Mouse (Mus musculus) forebrain, embryonic 16.5 days (tissue): ENCODE data around the gene Lingo3. TPM values are rescaled to one million over a fixed set of nuclear protein-coding genes. Genes with fewer than 3 reads are reported as not detected.
"Not testable (repeated sequence)": the region's sequence is repeated elsewhere in the genome, so short reads cannot be mapped to it uniquely, and the experiment has no call there.

Experiments used
- ATAC-seq: fragments of 200-750 bp; cut with Nextera tagmentation; 2 replicates; pipeline ENCODE4 v1.8.0; 2017; ENCODE audit warnings: mild to moderate bottlenecking, moderate library complexity
- H3K27ac ChIP-seq: fragments of 300-500 bp; sonication (generic); 2 replicates; pipeline ENCODE4 v1.5.1; 2014; ENCODE audit warnings: low read length, control low read depth
- H3K27me3 ChIP-seq: fragments of 300-500 bp; sonication (generic); replicated peaks from 2 replicates; pipeline ENCODE4 v1.6.1; 2014; ENCODE audit warnings: low read length; ENCODE audit not compliant: control insufficient read depth, insufficient read depth
- H3K36me3 ChIP-seq: fragments of 300-500 bp; sonication (generic); 2 replicates; pipeline ENCODE4 v1.6.1; 2014; ENCODE audit not compliant: control insufficient read depth, insufficient read depth
- H3K4me1 ChIP-seq: fragments of 300-500 bp; sonication (generic); replicated peaks from 2 replicates; pipeline ENCODE4 v1.6.1; 2014; ENCODE audit warnings: low read length; ENCODE audit not compliant: control insufficient read depth, insufficient read depth
- H3K4me2 ChIP-seq: fragments of 300-500 bp; sonication (generic); 2 replicates; pipeline ENCODE4 v1.6.1; 2014; ENCODE audit warnings: mild to moderate bottlenecking, low read length, control low read depth
- H3K4me3 ChIP-seq: fragments of 300-500 bp; sonication (generic); replicated peaks from 2 replicates; pipeline ENCODE4 v1.5.1; 2014; ENCODE audit warnings: mild to moderate bottlenecking, low read length, control low read depth
- H3K9ac ChIP-seq: fragments of 300-500 bp; sonication (generic); replicated peaks from 2 replicates; pipeline ENCODE4 v1.6.1; 2014; ENCODE audit warnings: low read depth, low read length, control low read depth
- H3K9me3 ChIP-seq: fragments of 300-500 bp; sonication (generic); 2 replicates; pipeline ENCODE4 v1.6.1; 2016; ENCODE audit warnings: low read length; ENCODE audit not compliant: control insufficient read depth
- WGBS: fragments of 180-500 bp; shearing (Covaris S2); extraction: QIAGEN DNeasy Blood & Tissue Kit; methylation state at CpG from one replicate; pipeline ENCODE4 v1.1.7; 2014; 5-methylcytosine and 5-hydroxymethylcytosine counted together
- polyA plus RNA-seq: library from polyadenylated mRNA; unstranded; fragments of >200 nt; fragmentation: Nextera tagmentation; extraction: Ambion mirVana; gene quantifications from 2 replicates; pipeline ENCODE4 v1.2.1, GENCODE M21; 2015

Gene Lingo3
- polyA plus RNA-seq, 1 experiment from 2014 or later: 9.3 TPM

- no peaks in the 10 kb centered on the region for H3K4me1 ChIP-seq
- no peak overlapping the region for H3K9ac ChIP-seq
- no peaks in the 10 kb centered on the region for H3K36me3 ChIP-seq
- H3K4me2 ChIP-seq: no peak overlapping the region
- no peak for ATAC-seq
- H3K27me3 ChIP-seq: peaks cover under 1% of the 10 kb centered on the region
- no peak overlapping the region for H3K27ac ChIP-seq
- H3K4me3 ChIP-seq: no peak overlapping the region
- 26% methylated on average over 2 of the region's 2 CpGs for WGBS
- H3K9me3 ChIP-seq: no peaks in the 10 kb centered on the region
Observed at GRCm38 (mm10) chr10:80837827-80838226, 6.0 kb downstream of the Lingo3 start.

- no peaks in the 10 kb centered on the region; the same call in 1 of the 2 replicates for H3K27me3 ChIP-seq
- H3K27ac ChIP-seq: no peak overlapping the region
Observed at GRCm38 (mm10) chr10:80836949-80837379, 6.9 kb downstream of the Lingo3 start.

DNA sequence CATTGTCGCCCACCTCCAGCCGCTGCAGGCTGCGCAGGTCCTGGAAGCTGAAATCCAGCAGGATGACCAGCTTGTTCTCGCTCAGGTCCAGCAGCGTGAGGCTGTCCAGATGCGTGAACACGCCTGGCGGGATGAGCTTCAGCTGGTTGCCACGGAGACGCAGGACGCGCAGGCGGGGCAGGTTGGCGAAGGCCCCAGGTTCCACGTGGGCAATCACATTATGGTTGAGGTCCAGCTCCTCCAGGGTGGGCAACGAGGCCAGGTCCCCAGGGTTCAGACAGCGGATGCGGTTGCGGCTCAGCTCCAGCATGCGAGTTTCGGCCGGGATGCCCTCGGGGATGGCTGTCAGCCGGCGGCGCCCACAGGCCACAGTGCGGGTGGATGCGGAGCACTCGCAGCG, 8.2 kb downstream of the Lingo3 start:
- no peak for ATAC-seq
- no peak overlapping the region for H3K4me3 ChIP-seq
- H3K36me3 ChIP-seq: no peaks in the 10 kb centered on the region
- WGBS: 63% methylated on average over 30 of the region's 30 CpGs
- no peak overlapping the region for H3K9ac ChIP-seq
- no peaks in the 10 kb centered on the region for H3K27me3 ChIP-seq
- H3K27ac ChIP-seq: no peak overlapping the region
- no peaks in the 10 kb centered on the region for H3K9me3 ChIP-seq
- H3K4me1 ChIP-seq: 0 out of 2 replicates have a peak, but pooled peaks cover 2% of the 10 kb centered on the region
- no peak overlapping the region for H3K4me2 ChIP-seq

More at GRCm38 (mm10) chr10:80836949-80837379, 6.9 kb downstream of the Lingo3 start:
- Histone ChIP-seq H3K9me3 (no peaks in the 10 kb centered on the region), H3K9ac (no peak overlapping the region), H3K4me1 (no peaks in the 10 kb centered on the region), H3K4me3 (no peak overlapping the region), H3K36me3 (no peaks in the 10 kb centered on the region), H3K4me2 (no peak overlapping the region)
- ATAC-seq: no peak
- WGBS: 46% methylated on average over 7 of the region's 7 CpGs

GRCm38 (mm10) chr10:80832818-80833217, 11.0 kb downstream of the Lingo3 start:
- WGBS: 52% methylated on average over 7 of the region's 7 CpGs
- H3K4me1 ChIP-seq: peaks cover 18% of the 10 kb centered on the region
- no peak overlapping the region for H3K4me3 ChIP-seq
- ATAC-seq: no peak
- no peak overlapping the region for H3K9ac ChIP-seq
- H3K27me3 ChIP-seq: no peaks in the 10 kb centered on the region
- H3K36me3 ChIP-seq: peaks cover 10% of the 10 kb centered on the region
- no peaks in the 10 kb centered on the region for H3K9me3 ChIP-seq
- H3K4me2 ChIP-seq: no peak overlapping the region
- no peak overlapping the region for H3K27ac ChIP-seq

- Histone ChIP-seq H3K4me2 (no peak overlapping the region), H3K36me3 (peaks cover 10% of the 10 kb centered on the region), H3K27ac (no peak overlapping the region), H3K4me3 (no peak overlapping the region), H3K4me1 (peaks cover 23% of the 10 kb centered on the region), H3K9me3 (no peaks in the 10 kb centered on the region), H3K9ac (no peak overlapping the region), H3K27me3 (no peaks in the 10 kb centered on the region)
- ATAC-seq: no peak
- 5% methylated on average over 9 of the region's 9 CpGs for WGBS
Observed at GRCm38 (mm10) chr10:80831136-80831535, 12.7 kb downstream of the Lingo3 start.

GRCm38 (mm10) chr10:80829359-80830278, 14.2 kb downstream of the Lingo3 start:
- WGBS: 57% methylated on average over 1 of the region's 1 CpGs
- Histone ChIP-seq H3K4me2 (no peak overlapping the region), H3K9ac (no peak overlapping the region), H3K4me1 (peaks cover 25% of the 10 kb centered on the region), H3K27ac (no peak overlapping the region), H3K36me3 (peaks cover 10% of the 10 kb centered on the region), H3K4me3 (no peak overlapping the region), H3K9me3 (no peaks in the 10 kb centered on the region), H3K27me3 (no peaks in the 10 kb centered on the region)
- ATAC-seq: no peak

DNA sequence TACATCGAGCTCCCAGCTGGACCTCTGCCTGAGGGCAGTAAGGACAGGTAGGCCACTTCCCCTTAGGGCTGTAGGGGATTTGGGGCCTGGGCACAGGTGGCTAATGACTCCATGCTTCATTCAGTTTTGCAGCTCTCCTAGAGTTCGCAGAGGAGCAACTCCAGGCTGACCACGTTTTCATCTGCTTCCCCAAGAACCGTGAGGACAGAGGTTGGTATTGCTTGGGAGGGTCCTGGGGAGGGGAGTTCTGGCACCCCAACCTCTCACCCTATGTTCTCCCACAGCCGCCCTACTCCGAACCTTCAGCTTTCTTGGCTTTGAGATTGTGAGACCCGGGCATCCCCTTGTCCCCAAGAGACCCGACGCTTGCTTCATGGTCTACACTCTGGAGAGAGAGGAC, 15.3 kb downstream of the Lingo3 start:
- not testable (repeated sequence) for ATAC-seq, H3K9ac ChIP-seq, H3K4me3 ChIP-seq, H3K27me3 ChIP-seq, H3K27ac ChIP-seq, H3K9me3 ChIP-seq
- 79% methylated on average over 7 of the region's 9 CpGs for WGBS
- H3K4me1 ChIP-seq: peaks cover 25% of the 10 kb centered on the region
- H3K4me2 ChIP-seq: 0 out of 2 replicates have a peak overlapping the region, but pooled peaks have one; percentile 96
- H3K36me3 ChIP-seq: peaks cover 10% of the 10 kb centered on the region

- peak overlapping the region; percentile 96 for H3K4me2 ChIP-seq
- no peak for ATAC-seq
- no peak overlapping the region for H3K27ac ChIP-seq
- H3K9ac ChIP-seq: peak overlapping the region; percentile 90
- peak overlapping the region; percentile 84 for H3K4me3 ChIP-seq
- H3K27me3 ChIP-seq: no peaks in the 10 kb centered on the region
- 78% methylated on average over 10 of the region's 10 CpGs for WGBS
- peaks cover 10% of the 10 kb centered on the region for H3K36me3 ChIP-seq
- H3K4me1 ChIP-seq: peaks cover 25% of the 10 kb centered on the region
- no peaks in the 10 kb centered on the region for H3K9me3 ChIP-seq
Observed at GRCm38 (mm10) chr10:80827870-80828420, 15.9 kb downstream of the Lingo3 start.

- Histone ChIP-seq H3K27ac (peak overlapping the region; percentile 92), H3K4me1 (peaks cover 25% of the 10 kb centered on the region), H3K4me3 (peak overlapping the region; percentile 84), H3K9ac (peak overlapping the region; percentile 90), H3K4me2 (peak overlapping the region; percentile 96), H3K9me3 (no peaks in the 10 kb centered on the region), H3K27me3 (no peaks in the 10 kb centered on the region), H3K36me3 (peaks cover 10% of the 10 kb centered on the region)
- ATAC-seq: no peak
- WGBS: 10% methylated on average over 29 of the region's 29 CpGs
Observed at GRCm38 (mm10) chr10:80827063-80827869, 16.6 kb downstream of the Lingo3 start.
